Mouse (Mus musculus): ENCODE measurements around the gene Elf2.

GRCm38 (mm10) chr3:51379786-51380659 lies 39.6 kb upstream of the Elf2 start:
- TF ChIP-seq GATA1 (IDR thresholded peaks at IDR 0.05; ENCODE audit: borderline replicate concordance, low read length), result no peak
- no peak for TF ChIP-seq FLI1 (IDR thresholded peaks at IDR 0.05; ENCODE audit: low read length)

Measured in megakaryocyte, embryonic 14.5 days (primary cell).